Mouse (Mus musculus): ENCODE data around the gene Vax1. TPM values are rescaled to one million over a fixed set of nuclear protein-coding genes. Genes with fewer than 3 reads are reported as not detected.

The Vax1 gene
- total and polyA plus RNA-seq, 2 experiments from 2014 or later = not detected

DNA sequence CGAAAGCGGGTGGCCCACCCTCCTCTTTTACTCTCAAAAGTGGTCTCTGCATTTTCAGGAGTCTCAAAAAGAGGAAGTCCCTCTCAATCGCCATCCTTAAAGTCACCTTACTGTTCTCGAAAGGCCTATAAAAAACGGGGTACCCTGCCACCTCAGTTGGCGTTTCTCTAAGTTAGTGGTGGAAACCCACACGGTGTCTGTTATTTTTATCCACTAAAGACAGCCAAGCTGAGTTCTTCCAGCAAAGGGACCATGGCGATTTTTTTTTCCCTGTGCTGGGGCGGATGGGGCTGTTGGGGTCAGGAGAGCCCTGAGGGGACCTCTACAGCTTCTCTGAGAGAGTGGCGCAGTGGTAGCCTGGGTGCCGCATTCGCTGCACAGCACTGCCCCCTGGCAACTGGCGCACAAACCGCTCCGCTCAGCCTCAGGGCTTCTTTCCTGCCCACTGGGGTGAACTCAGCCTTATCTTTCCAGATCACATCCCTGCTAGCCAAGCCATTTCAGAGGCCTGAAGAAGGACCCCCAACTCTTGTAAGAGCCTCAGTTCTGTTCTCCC lies 26.3 kb upstream of the Vax1 start:
- H3K4me2 ChIP-seq (ENCODE audit: low read depth, low read length) = no peak overlapping the region
- no peak overlapping the region for H3K4me3 ChIP-seq (ENCODE audit: low read length)
- 4% methylated on average over 15 of the region's 15 CpGs for WGBS
- no peak overlapping the region for H3K9ac ChIP-seq (replicated peaks; ENCODE audit: low read length)
- H3K36me3 ChIP-seq (ENCODE audit: insufficient read depth, low read length) = no peaks in the 10 kb centered on the region
- DNase-seq (ENCODE audit: low spot score) (peak; percentile 73), ATAC-seq (peak; percentile 74; the same call in 1 of the 2 replicates)
- H3K27ac ChIP-seq = no peak overlapping the region
- peaks cover 64% of the 10 kb centered on the region for H3K27me3 ChIP-seq (ENCODE audit: insufficient read depth, low read length)
- peak; percentile 79 for TF ChIP-seq CTCF (IDR thresholded peaks at IDR 0.05; ENCODE audit: low read depth)
- no peaks in the 10 kb centered on the region for H3K4me1 ChIP-seq (ENCODE audit: insufficient read depth, low read length)
- H3K9me3 ChIP-seq (ENCODE audit: low read length) = no peaks in the 10 kb centered on the region

DNA sequence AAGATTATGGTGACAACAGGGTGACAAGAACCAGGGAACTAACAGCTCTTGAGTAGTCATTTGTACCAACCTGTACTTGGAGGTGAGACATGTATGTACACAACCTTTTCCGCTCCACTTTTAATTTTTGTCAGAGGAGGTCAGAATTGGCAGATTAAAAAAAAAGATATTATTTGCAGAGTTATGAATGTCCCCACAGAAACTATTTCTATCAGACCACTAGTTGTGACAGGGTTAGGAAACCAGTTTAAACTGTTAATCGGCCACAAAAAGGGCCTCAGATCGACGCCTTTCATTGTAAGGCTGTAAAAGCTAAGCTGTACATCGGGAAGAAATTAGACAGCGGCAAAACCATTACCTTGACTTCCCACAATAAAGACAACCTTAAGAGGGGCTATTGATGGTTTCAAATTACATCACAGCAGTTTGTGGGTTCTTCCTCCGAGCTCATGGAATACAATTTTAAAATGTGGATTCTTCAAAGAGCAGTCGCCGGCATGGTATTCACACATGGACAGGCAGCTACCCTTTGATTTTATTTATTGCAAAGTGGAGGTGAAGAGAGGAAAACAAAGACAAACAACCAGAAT lies 25.4 kb upstream of the Vax1 start:
- 7% methylated on average over 9 of the region's 9 CpGs for WGBS
- no peak for ATAC-seq

DNA sequence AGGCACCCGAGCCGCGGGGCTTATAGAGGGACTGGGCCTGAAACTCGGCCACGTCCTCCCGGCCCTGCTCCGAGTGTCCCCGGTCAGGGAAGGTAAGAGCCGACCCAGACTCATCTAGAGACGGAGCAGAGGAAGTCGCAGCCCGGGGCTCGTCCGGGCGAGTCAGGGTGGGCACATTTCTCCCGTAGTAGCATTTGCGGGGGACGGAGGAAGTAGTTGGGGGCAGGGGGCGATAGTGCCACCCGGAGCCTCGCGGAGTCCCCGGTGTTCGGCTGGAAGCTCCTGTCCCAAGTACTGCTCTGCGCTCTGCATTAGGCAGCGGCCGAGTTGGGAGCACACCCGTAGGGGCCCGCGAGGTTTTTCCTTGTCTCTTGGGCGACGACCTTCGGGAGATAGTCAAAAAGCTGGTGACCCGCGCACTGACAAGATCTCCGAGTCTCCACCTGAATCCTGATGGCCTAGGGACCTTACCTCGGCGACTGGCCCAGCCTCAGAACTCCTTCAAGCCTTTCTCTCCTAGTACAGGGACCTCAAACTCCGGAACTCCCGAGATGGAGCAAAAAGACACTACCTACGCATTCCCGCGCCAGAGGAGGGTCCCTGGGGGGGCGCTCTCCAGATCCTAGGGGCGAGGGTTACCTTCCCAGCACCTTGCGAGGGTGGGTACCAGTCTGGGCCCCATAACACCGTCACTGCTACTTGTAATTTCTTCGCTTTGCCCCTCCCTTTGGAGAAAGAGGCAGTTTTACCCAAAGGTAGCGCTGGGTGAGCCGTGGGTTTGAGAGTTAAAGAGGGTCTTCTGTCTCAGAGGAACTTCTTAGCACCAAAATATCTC lies 24.3 kb upstream of the Vax1 start:
- under 1% methylated on average over 50 of the region's 50 CpGs for WGBS
- no peaks in the 10 kb centered on the region for H3K9me3 ChIP-seq (ENCODE audit: low read length)
- H3K36me3 ChIP-seq (ENCODE audit: insufficient read depth, low read length) = no peaks in the 10 kb centered on the region
- no peak for ATAC-seq
- H3K9ac ChIP-seq (replicated peaks; ENCODE audit: low read length) = no peak overlapping the region
- no peaks in the 10 kb centered on the region for H3K4me1 ChIP-seq (ENCODE audit: insufficient read depth, low read length)
- no peak overlapping the region for H3K27ac ChIP-seq
- H3K4me2 ChIP-seq (ENCODE audit: low read depth, low read length) = 0 out of 2 replicates have a peak overlapping the region, but pooled peaks have one; percentile 7
- H3K4me3 ChIP-seq (ENCODE audit: low read length) = peak overlapping the region; percentile 13; the same call in 1 of the 2 replicates
- no peak for TF ChIP-seq CTCF (IDR thresholded peaks at IDR 0.05; ENCODE audit: low read depth)
- H3K27me3 ChIP-seq (ENCODE audit: insufficient read depth, low read length) = peaks cover 80% of the 10 kb centered on the region
- no peak for DNase-seq (ENCODE audit: low spot score)

More for the DNA sequence above, 25.4 kb upstream of the Vax1 start:
- DNase-seq (ENCODE audit: low spot score) = no peak
- H3K4me3 ChIP-seq (ENCODE audit: low read length) = no peak overlapping the region
- no peak overlapping the region for H3K9ac ChIP-seq (replicated peaks; ENCODE audit: low read length)
- no peak overlapping the region for H3K4me2 ChIP-seq (ENCODE audit: low read depth, low read length)
- H3K36me3 ChIP-seq (ENCODE audit: insufficient read depth, low read length) = no peaks in the 10 kb centered on the region
- H3K9me3 ChIP-seq (ENCODE audit: low read length) = no peaks in the 10 kb centered on the region
- H3K27ac ChIP-seq = no peak overlapping the region
- no peak for TF ChIP-seq CTCF (IDR thresholded peaks at IDR 0.05; ENCODE audit: low read depth)
- peaks cover 73% of the 10 kb centered on the region for H3K27me3 ChIP-seq (ENCODE audit: insufficient read depth, low read length)
- no peaks in the 10 kb centered on the region for H3K4me1 ChIP-seq (ENCODE audit: insufficient read depth, low read length)

DNA sequence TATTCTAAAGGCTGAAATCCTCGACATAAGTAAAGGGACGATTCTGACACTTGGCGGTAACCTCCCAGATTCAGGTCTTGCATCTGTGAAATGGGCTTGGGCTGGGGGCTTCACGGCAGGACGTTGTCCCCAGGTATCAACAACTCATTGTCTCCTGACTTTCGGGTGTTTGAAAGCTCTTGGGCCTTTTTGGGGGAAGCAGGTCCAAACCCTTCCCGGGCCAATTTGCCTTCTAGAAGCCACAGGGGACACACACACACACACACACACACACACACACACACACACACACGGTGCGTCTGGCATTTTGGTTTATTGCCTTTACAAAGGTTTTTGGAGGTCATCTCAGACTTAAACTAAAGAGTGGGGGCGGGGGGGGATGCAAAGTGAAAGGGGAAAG lies 23.6 kb upstream of the Vax1 start:
- Histone ChIP-seq H3K4me2 (ENCODE audit: low read depth, low read length) (no peak overlapping the region), H3K9me3 (ENCODE audit: low read length) (no peaks in the 10 kb centered on the region), H3K27me3 (ENCODE audit: insufficient read depth, low read length) (peaks cover 87% of the 10 kb centered on the region), H3K4me3 (ENCODE audit: low read length) (0 out of 2 replicates have a peak overlapping the region, but pooled peaks have one; percentile 13), H3K9ac (replicated peaks; ENCODE audit: low read length) (no peak overlapping the region), H3K36me3 (ENCODE audit: insufficient read depth, low read length) (no peaks in the 10 kb centered on the region), H3K4me1 (ENCODE audit: insufficient read depth, low read length) (no peaks in the 10 kb centered on the region), H3K27ac (no peak overlapping the region)
- TF ChIP-seq CTCF (IDR thresholded peaks at IDR 0.05; ENCODE audit: low read depth) = no peak
- 2% methylated on average over 10 of the region's 10 CpGs for WGBS
- ATAC-seq (no peak), DNase-seq (ENCODE audit: low spot score) (no peak)

DNA sequence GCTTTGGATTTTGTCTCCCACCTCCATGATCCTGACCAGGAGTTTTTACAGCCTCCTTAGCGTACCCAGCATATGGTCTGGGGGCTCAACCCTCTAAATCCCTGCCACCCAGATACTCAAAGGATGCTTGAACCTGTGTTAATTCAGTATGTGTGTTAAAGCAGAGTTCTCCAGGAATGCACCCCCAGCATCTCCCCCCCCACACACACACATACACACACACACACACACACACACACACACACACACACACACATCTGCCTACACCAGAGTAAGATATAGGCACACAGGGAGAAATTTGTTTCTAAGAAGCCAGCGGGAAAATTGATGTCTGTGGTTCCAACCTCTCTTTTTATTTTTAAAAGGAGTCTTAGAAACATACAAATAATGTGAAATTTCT lies 22.6 kb upstream of the Vax1 start:
- Histone ChIP-seq H3K4me3 (ENCODE audit: low read length) (no peak overlapping the region), H3K36me3 (ENCODE audit: insufficient read depth, low read length) (no peaks in the 10 kb centered on the region), H3K4me2 (ENCODE audit: low read depth, low read length) (no peak overlapping the region), H3K9me3 (ENCODE audit: low read length) (no peaks in the 10 kb centered on the region), H3K27me3 (ENCODE audit: insufficient read depth, low read length) (peaks cover 89% of the 10 kb centered on the region), H3K4me1 (ENCODE audit: insufficient read depth, low read length) (no peaks in the 10 kb centered on the region), H3K9ac (replicated peaks; ENCODE audit: low read length) (no peak overlapping the region), H3K27ac (no peak overlapping the region)
- TF ChIP-seq CTCF (IDR thresholded peaks at IDR 0.05; ENCODE audit: low read depth) = no peak
- ATAC-seq (no peak), DNase-seq (ENCODE audit: low spot score) (no peak)
- WGBS = 7% methylated on average over 2 of the region's 2 CpGs

DNA sequence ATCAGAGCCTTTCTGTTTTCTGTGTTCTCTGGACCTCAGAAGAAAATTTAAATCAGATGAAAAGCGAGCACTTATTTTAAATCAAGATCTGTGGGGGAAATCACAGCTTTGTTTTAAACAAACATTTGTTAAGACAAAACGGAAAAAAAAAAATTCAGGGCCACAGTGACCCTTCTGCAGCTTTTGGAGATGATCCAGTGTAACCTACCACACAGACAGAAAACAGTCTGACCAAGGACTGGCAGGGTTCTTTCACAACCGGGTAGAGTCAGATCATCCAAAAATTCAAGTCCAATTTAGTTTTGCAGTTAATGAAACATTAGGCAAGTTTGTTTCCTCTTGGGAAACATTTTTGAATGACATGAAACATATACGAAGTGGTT lies 21.3 kb upstream of the Vax1 start:
- H3K9me3 ChIP-seq (ENCODE audit: low read length) = no peaks in the 10 kb centered on the region
- H3K9ac ChIP-seq (replicated peaks; ENCODE audit: low read length) = no peak overlapping the region
- no peak overlapping the region for H3K4me3 ChIP-seq (ENCODE audit: low read length)
- ATAC-seq (no peak), DNase-seq (ENCODE audit: low spot score) (no peak)
- TF ChIP-seq CTCF (IDR thresholded peaks at IDR 0.05; ENCODE audit: low read depth) = no peak
- no peaks in the 10 kb centered on the region for H3K36me3 ChIP-seq (ENCODE audit: insufficient read depth, low read length)
- WGBS = 7% methylated on average over 4 of the region's 4 CpGs
- no peak overlapping the region for H3K4me2 ChIP-seq (ENCODE audit: low read depth, low read length)
- H3K4me1 ChIP-seq (ENCODE audit: insufficient read depth, low read length) = no peaks in the 10 kb centered on the region
- no peak overlapping the region for H3K27ac ChIP-seq
- H3K27me3 ChIP-seq (ENCODE audit: insufficient read depth, low read length) = peaks cover 89% of the 10 kb centered on the region

Measured in hindbrain, postnatal 0 days (tissue).